Mouse (Mus musculus) left cerebral cortex, adult 9 months (tissue): ENCODE measurements at regions not wholly inside any gene's neighbourhood (a gene's known extent, or its start where the extent isn't known, plus 50 kb on each side); places are given as distances from the start of the nearest gene placed in this dataset.
A peak's percentile ranks its signal among the peaks of the same experiment; 100 is the strongest.
"Not testable (repeated sequence)": the region's sequence is repeated elsewhere in the genome, so short reads cannot be mapped to it uniquely, and the experiment has no call there.

Source experiments
- DNase-seq, 2 experiments: peaks; one replicate each; pipeline ENCODE4 v3.0.0; 2022; ENCODE audit warnings: low spot score in 2 of 2

DNA sequence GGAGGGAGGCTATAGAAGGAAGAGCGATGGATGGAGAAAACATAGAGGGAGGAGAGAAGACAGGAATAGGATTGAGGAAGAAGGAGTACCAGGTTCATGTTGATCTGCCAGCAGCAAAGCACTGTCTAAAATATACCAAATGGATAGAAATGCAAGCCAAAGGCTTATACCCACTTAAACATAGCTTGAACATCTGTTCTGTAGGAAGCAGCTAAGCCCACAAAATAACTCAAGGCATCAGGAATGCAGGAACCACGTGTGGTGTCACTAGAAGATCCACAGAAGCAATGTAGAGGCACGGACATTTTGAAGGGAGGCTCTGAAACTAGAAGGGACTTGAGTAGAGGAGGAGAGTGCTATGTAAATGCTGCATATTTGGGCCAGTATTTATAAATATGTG, 78.9 kb downstream of the Smgc start:
- peak; percentile 37 to 41 for DNase-seq

- DNase-seq, result no peak
Measured at GRCm38 (mm10) chr15:91917877-91918276, 79.8 kb downstream of the Smgc start.

GRCm38 (mm10) chr15:91924542-91924941, 86.5 kb downstream of the Smgc start:
- no peak for DNase-seq

DNA sequence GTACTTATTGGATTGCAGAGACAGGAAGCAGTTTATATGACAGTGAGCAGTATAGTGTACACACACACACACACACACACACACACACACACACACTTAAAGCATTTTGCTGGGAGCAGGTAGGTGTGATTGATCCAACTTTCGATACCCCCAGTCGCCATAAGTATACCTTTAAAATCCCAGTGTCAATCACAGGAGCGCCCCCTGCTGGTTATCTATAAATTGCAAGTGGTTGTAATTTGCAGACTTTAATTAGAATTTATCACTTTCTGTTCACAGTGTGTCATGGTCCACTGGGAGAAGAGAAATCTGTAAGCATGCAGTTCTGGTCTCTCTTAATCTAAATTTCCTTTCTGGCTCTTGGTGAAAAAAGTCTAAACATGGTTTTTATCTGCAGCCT, 89.4 kb downstream of the Smgc start:
- no peak for DNase-seq

- no peak for DNase-seq
Measured at GRCm38 (mm10) chr15:91928511-91928910, 90.4 kb downstream of the Smgc start.

GRCm38 (mm10) chr15:91957273-91957672, 93.7 kb upstream of the Cntn1 start:
- no peak for DNase-seq

GRCm38 (mm10) chr15:91965172-91965571, 85.8 kb upstream of the Cntn1 start:
- DNase-seq, result peak in 1 of 2 experiments; percentile 17

- DNase-seq, result peak in 1 of 2 experiments; percentile 80
Measured at GRCm38 (mm10) chr15:91969378-91969777, 81.6 kb upstream of the Cntn1 start.

DNA sequence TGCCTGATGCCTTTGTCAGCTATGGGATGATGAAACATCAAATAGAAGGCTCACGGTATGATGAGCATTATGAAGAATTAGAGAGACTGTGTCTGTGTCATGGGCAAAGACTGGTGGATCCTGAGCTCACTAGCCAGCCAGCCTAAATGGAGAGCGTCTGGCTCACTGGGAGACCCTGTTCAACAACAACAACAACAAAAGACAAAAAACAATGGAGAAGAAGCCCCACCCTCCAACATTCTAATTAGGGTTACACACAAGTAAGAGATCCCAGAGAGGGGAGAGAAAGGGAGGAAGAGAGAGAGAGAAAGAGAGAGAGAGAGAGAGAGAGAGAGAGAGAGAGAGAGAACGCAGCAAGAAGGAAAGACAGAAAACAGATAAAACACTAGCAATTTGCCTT, 79.6 kb upstream of the Cntn1 start:
- no peak for DNase-seq

DNA sequence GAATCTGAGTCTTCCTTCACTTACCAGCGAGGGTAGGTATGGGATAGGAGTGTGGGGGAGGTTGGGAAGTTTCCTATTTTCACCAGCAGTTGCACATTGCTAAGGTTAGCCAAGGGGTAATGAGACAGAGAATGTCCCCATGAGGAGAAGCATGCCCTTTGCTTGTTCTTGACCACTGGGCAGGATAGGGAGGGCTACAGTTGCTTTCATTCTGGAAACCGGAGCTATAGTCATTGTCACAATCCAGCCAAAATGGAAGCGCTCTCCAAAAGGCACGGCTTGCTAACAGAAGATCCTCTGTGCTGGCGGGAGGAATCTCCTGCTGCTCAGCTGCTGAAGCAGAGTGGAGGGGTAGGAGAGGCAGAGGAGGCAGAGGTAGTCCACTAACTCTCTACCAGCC, 79.1 kb upstream of the Cntn1 start:
- no peak for DNase-seq

DNA sequence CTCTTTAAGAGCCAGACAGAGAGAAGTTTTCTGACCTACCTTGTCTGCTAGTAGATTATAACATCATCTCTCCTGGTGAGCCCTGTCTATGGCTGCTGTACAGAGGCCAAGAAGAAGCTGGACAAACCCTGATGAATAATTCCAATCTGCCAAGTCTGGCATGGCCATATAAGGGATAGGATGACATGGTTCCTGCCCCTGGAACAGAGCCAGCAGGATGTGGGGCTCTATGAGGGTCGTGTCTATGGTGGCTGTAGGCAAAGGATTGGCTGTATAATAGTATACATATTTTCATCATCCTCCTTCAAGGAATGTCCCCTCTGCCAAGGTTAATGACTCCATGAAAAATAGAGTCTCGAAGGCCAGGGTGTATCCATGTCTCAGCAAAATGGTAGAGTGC, 75.4 kb upstream of the Cntn1 start:
- no peak for DNase-seq

DNA sequence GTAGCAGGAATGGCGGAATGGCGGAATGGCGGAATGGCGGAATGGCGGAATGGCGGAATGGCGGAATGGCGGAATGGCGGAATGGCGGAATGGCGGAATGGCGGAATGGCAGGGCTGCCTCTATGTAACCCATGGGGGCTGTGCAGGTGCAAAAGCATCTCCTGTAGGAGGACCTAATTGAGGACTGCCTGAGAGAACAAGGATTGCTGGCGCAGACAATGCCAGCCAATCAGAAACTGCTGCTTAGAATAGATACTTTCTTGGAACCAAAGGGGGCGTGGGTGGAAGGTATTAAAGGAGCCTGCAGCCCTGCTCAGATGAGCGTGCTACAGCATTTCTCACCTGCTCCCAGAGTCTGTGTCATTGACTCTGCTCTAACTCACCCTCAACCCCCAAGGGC, 67.8 kb upstream of the Cntn1 start:
- DNase-seq, result not testable (repeated sequence)

DNA sequence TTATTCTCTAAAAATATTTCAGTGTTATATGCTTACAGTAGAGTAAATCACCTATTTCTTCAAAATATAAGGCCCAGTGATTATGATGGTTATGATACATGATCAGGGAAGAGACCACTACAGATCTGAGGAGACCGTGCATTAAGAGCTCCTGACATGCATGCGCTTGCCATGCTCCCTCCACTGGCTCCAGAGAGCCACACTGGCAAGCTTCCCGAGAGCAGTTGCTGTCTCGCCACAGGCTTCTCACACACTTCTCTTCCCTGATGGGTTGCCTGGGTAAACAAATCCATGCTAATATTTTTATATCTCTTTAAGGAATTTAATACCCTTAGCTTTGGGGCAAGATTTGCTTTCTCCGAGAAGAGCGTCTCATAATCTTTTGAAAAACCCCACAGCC, 50.9 kb upstream of the Cntn1 start:
- DNase-seq, result no peak
